Comparison of ENCODE assay signal across 10 mouse cellular contexts in genomic region chr9:117484396-117484795, GRCm38 (mm10).
DNase-seq lines count a peak whose midpoint lies in the region; ATAC-seq and TF ChIP-seq lines count a peak whose summit lies in the region.
"Had no signal": no experiment of that assay in that cellular context is flagged by ENCODE, and none has a peak within 500 bp of the region (broad histone marks: within the 10 kb centered on the region; RNA-seq: fewer than 3 reads in every experiment).

No protein-coding gene starts in this region.

- no peak overlapping the region for H3K27ac ChIP-seq in heart, postnatal 0 days (ENCODE audit: low read depth)
- H3K27ac ChIP-seq in heart, embryonic 10.5 days = no peak overlapping the region
- H3K27ac ChIP-seq in lung, postnatal 0 days (ENCODE audit: low read length) = no peak overlapping the region
- no peak overlapping the region for H3K27ac ChIP-seq in ES-Bruce4 (ENCODE audit: insufficient read depth, low read length)
- H3K27ac ChIP-seq: embryonic facial prominence, embryonic 15.5 days; hindbrain, embryonic 12.5 days had no signal

- no peak overlapping the region for H3K4me2 ChIP-seq in heart, postnatal 0 days (ENCODE audit: low read depth, low read length)
- H3K4me2 ChIP-seq in lung, postnatal 0 days (replicated peaks; ENCODE audit: low read depth, low read length) = no peak overlapping the region
- H3K4me2 ChIP-seq: embryonic facial prominence, embryonic 15.5 days; hindbrain, embryonic 12.5 days had no signal

- DNase-seq in heart, postnatal 0 days (ENCODE audit: low spot score) = no peak
- DNase-seq in heart, embryonic 10.5 days (ENCODE audit: low spot score) = no peak
- no peak for DNase-seq in lung, postnatal 0 days (ENCODE audit: low spot score)
- DNase-seq in lung, postnatal 14 days = no peak
- DNase-seq in c-Kit-positive CD71-positive TER-119-positive erythroid progenitor cells, embryonic 14.5 days (ENCODE audit: low spot score) = peak; percentile 2
- DNase-seq in testis, postnatal 10 days (ENCODE audit: low spot score) = no peak
- DNase-seq in gastrocnemius, postnatal 14 days = no peak

- H3K36me3 ChIP-seq in heart, postnatal 0 days (replicated peaks; ENCODE audit: control insufficient read depth, insufficient read depth, low read length) = no peaks in the 10 kb centered on the region
- no peaks in the 10 kb centered on the region for H3K36me3 ChIP-seq in heart, embryonic 10.5 days
- H3K36me3 ChIP-seq in lung, postnatal 0 days (ENCODE audit: insufficient read depth, low read length) = no peaks in the 10 kb centered on the region
- no peaks in the 10 kb centered on the region for H3K36me3 ChIP-seq in ES-Bruce4 (ENCODE audit: control insufficient read depth, insufficient read depth, low read length, poor library complexity, severe bottlenecking)
- H3K36me3 ChIP-seq: embryonic facial prominence, embryonic 15.5 days; hindbrain, embryonic 12.5 days had no signal

- no peaks in the 10 kb centered on the region for H3K9me3 ChIP-seq in heart, postnatal 0 days (replicated peaks; ENCODE audit: control insufficient read depth, low read length)
- H3K9me3 ChIP-seq in heart, embryonic 10.5 days = no peaks in the 10 kb centered on the region
- no peaks in the 10 kb centered on the region for H3K9me3 ChIP-seq in lung, postnatal 0 days (ENCODE audit: low read length)
- H3K9me3 ChIP-seq in ES-Bruce4 (replicated peaks; ENCODE audit: control insufficient read depth, insufficient read depth, low read length, poor library complexity, severe bottlenecking) = no peaks in the 10 kb centered on the region
- H3K9me3 ChIP-seq: embryonic facial prominence, embryonic 15.5 days; hindbrain, embryonic 12.5 days had no signal

- H3K4me3 ChIP-seq in heart, postnatal 0 days (ENCODE audit: low read depth, low read length) = no peak overlapping the region
- H3K4me3 ChIP-seq in heart, embryonic 10.5 days = no peak overlapping the region
- no peak overlapping the region for H3K4me3 ChIP-seq in lung, postnatal 0 days (ENCODE audit: low read depth, low read length)
- H3K4me3 ChIP-seq in ES-Bruce4 (ENCODE audit: low read depth, low read length) = no peak overlapping the region
- H3K4me3 ChIP-seq: embryonic facial prominence, embryonic 15.5 days; hindbrain, embryonic 12.5 days had no signal

- intact Hi-C loops in gastrocnemius, postnatal 14 days (cut with DNase I; ENCODE audit: low total_unique reads) = no loop called here

- 85% methylated on average over 5 of the region's 5 CpGs for WGBS in heart, postnatal 0 days
- 81% methylated on average over 5 of the region's 5 CpGs for WGBS in heart, embryonic 10.5 days
- 91% methylated on average over 5 of the region's 5 CpGs for WGBS in lung, postnatal 0 days

- no peak for ATAC-seq in heart, postnatal 0 days (ENCODE audit: insufficient read depth, low read depth)
- ATAC-seq in lung, postnatal 0 days = no peak

- TF ChIP-seq POLR2A in ES-Bruce4 (IDR thresholded peaks at IDR 0.05; ENCODE audit: insufficient read depth, low read length) = no peak

- H3K27me3 ChIP-seq in heart, postnatal 0 days (ENCODE audit: control insufficient read depth, insufficient read depth, low read length) = no peaks in the 10 kb centered on the region
- no peaks in the 10 kb centered on the region for H3K27me3 ChIP-seq in heart, embryonic 10.5 days (ENCODE audit: insufficient read depth, poor library complexity, severe bottlenecking)
- no peaks in the 10 kb centered on the region for H3K27me3 ChIP-seq in lung, postnatal 0 days (replicated peaks; ENCODE audit: insufficient read depth, low read length)
- no peaks in the 10 kb centered on the region for H3K27me3 ChIP-seq in ES-Bruce4 (ENCODE audit: control insufficient read depth, insufficient read depth, low read length, poor library complexity, severe bottlenecking)
- H3K27me3 ChIP-seq: embryonic facial prominence, embryonic 15.5 days; hindbrain, embryonic 12.5 days had no signal

- H3K9ac ChIP-seq in heart, postnatal 0 days (replicated peaks; ENCODE audit: low read depth, low read length) = no peak overlapping the region
- no peak overlapping the region for H3K9ac ChIP-seq in lung, postnatal 0 days (replicated peaks; ENCODE audit: low read depth)
- no peak overlapping the region for H3K9ac ChIP-seq in ES-Bruce4 (ENCODE audit: low read depth, poor library complexity, severe bottlenecking)
- H3K9ac ChIP-seq: embryonic facial prominence, embryonic 15.5 days; hindbrain, embryonic 12.5 days had no signal

- TF ChIP-seq CTCF in heart, postnatal 0 days (IDR thresholded peaks at IDR 0.05; ENCODE audit: low read depth) = peak; percentile 28; the same call in 1 of the 2 replicates
- peak; percentile 58 for TF ChIP-seq CTCF in lung, postnatal 0 days (IDR thresholded peaks at IDR 0.05)
- peak; percentile 22 for TF ChIP-seq CTCF in ES-Bruce4 (IDR thresholded peaks at IDR 0.05; ENCODE audit: low read depth, low read length)

- H3K4me1 ChIP-seq in heart, postnatal 0 days (ENCODE audit: control insufficient read depth, insufficient read depth) = no peaks in the 10 kb centered on the region
- H3K4me1 ChIP-seq in heart, embryonic 10.5 days = no peaks in the 10 kb centered on the region
- no peaks in the 10 kb centered on the region for H3K4me1 ChIP-seq in lung, postnatal 0 days (ENCODE audit: insufficient read depth, low read depth, low read length)
- H3K4me1 ChIP-seq in ES-Bruce4 (ENCODE audit: control insufficient read depth, insufficient read depth, low read length) = no peaks in the 10 kb centered on the region
- H3K4me1 ChIP-seq: embryonic facial prominence, embryonic 15.5 days; hindbrain, embryonic 12.5 days had no signal

- TF ChIP-seq EP300 in heart, postnatal 0 days (IDR thresholded peaks at IDR 0.05; ENCODE audit: low read depth) = no peak
- no peak for TF ChIP-seq EP300 in lung, postnatal 0 days (IDR thresholded peaks at IDR 0.05)
- no peak for TF ChIP-seq EP300 in ES-Bruce4 (IDR thresholded peaks at IDR 0.05; ENCODE audit: insufficient read depth, low read depth, low read length)
